ENCODE assay signal across 9 mouse cellular contexts in genomic region chr13:91697011-91697410, GRCm38 (mm10). TPM values are rescaled to one million over a fixed set of nuclear protein-coding genes. Genes with fewer than 3 reads are reported as not detected.
DNase-seq lines count a peak whose midpoint lies in the region; ATAC-seq and TF ChIP-seq lines count a peak whose summit lies in the region.
"Had no signal": no experiment of that assay in that cellular context is flagged by ENCODE, and none has a peak within 500 bp of the region (broad histone marks: within the 10 kb centered on the region; RNA-seq: fewer than 3 reads in every experiment).

No protein-coding gene starts in this region.

- no peak for ATAC-seq in heart, embryonic 12.5 days (ENCODE audit: insufficient number of reproducible peaks, low FRiP score)
- no peak for ATAC-seq in Patski
- ATAC-seq in erythroblast, adult 5-6 weeks (replicated peaks; ENCODE audit: low FRiP score, poor library complexity, severe bottlenecking), result 0 out of 2 replicates have a peak, but pooled peaks have one; percentile 52
- ATAC-seq in kidney, postnatal 0 days (replicated peaks; ENCODE audit: low FRiP score, low read depth), result no peak
- no peak for ATAC-seq in midbrain, postnatal 0 days (ENCODE audit: low FRiP score)

- peaks cover 14% of the 10 kb centered on the region; the same call in 1 of the 2 replicates for H3K36me3 ChIP-seq in heart, embryonic 12.5 days
- peaks cover 6% of the 10 kb centered on the region; the same call in 1 of the 2 replicates for H3K36me3 ChIP-seq in kidney, postnatal 0 days (ENCODE audit: insufficient read depth, low read length)
- no peaks in the 10 kb centered on the region for H3K36me3 ChIP-seq in midbrain, postnatal 0 days (ENCODE audit: insufficient read depth, low read length)

- no peaks in the 10 kb centered on the region for H3K27me3 ChIP-seq in heart, embryonic 12.5 days (replicated peaks)
- H3K27me3 ChIP-seq in Patski, result no peaks in the 10 kb centered on the region
- H3K27me3 ChIP-seq in kidney, postnatal 0 days (ENCODE audit: insufficient read depth, low read length), result no peaks in the 10 kb centered on the region
- H3K27me3 ChIP-seq in midbrain, postnatal 0 days (ENCODE audit: insufficient read depth, low read length), result no peaks in the 10 kb centered on the region
- H3K27me3 ChIP-seq: limb, embryonic 13.5 days had no signal

- H3K4me1 ChIP-seq in heart, embryonic 12.5 days (replicated peaks), result peaks cover 24% of the 10 kb centered on the region
- H3K4me1 ChIP-seq in kidney, postnatal 0 days (replicated peaks; ENCODE audit: insufficient read depth, low read length), result no peaks in the 10 kb centered on the region
- no peaks in the 10 kb centered on the region for H3K4me1 ChIP-seq in midbrain, postnatal 0 days (ENCODE audit: insufficient read depth, low read length)
- H3K4me1 ChIP-seq: limb, embryonic 13.5 days had no signal

- H3K4me3 ChIP-seq in heart, embryonic 12.5 days, result no peak overlapping the region
- H3K4me3 ChIP-seq in kidney, postnatal 0 days (replicated peaks; ENCODE audit: low read depth, low read length), result no peak overlapping the region
- H3K4me3 ChIP-seq in midbrain, postnatal 0 days (ENCODE audit: low read depth, low read length), result no peak overlapping the region
- H3K4me3 ChIP-seq: limb, embryonic 13.5 days had no signal

- POLR2A ChIA-PET in Patski (lab: Charles Lee), result no interaction called here

- DNase-seq in heart, adult 11 months, result peak; percentile 84
- DNase-seq in 416B (ENCODE audit: low read depth), result peak; percentile 76
- peak; percentile 10 for DNase-seq in Patski (ENCODE audit: low read depth, low spot score)
- DNase-seq in kidney, postnatal 0 days (ENCODE audit: low spot score), result peak; percentile 78
- peak; percentile 84 for DNase-seq in midbrain, postnatal 0 days (ENCODE audit: low spot score)
- no peak for DNase-seq in adrenal gland, postnatal 25 days

- TF ChIP-seq CTCF in Patski (IDR thresholded peaks at IDR 0.05), result peak; percentile 74
- peak; percentile 76 for TF ChIP-seq CTCF in kidney, postnatal 0 days (IDR thresholded peaks at IDR 0.05; ENCODE audit: low read depth)
- TF ChIP-seq CTCF in midbrain, postnatal 0 days (IDR thresholded peaks at IDR 0.05), result peak; percentile 84

- no peaks in the 10 kb centered on the region for H3K9me3 ChIP-seq in heart, embryonic 12.5 days (replicated peaks)
- H3K9me3 ChIP-seq in kidney, postnatal 0 days (replicated peaks; ENCODE audit: low read length), result no peaks in the 10 kb centered on the region
- H3K9me3 ChIP-seq in midbrain, postnatal 0 days (ENCODE audit: low read length), result no peaks in the 10 kb centered on the region
- H3K9me3 ChIP-seq: limb, embryonic 13.5 days had no signal

- no peak overlapping the region for H3K4me2 ChIP-seq in heart, embryonic 12.5 days
- H3K4me2 ChIP-seq in kidney, postnatal 0 days (ENCODE audit: low read length), result no peak overlapping the region
- no peak overlapping the region for H3K4me2 ChIP-seq in midbrain, postnatal 0 days (ENCODE audit: low read depth, low read length, poor library complexity, severe bottlenecking)
- H3K4me2 ChIP-seq: limb, embryonic 13.5 days had no signal

- WGBS in heart, embryonic 12.5 days, result 48% methylated on average over 3 of the region's 3 CpGs
- 40% methylated on average over 3 of the region's 3 CpGs for WGBS in kidney, postnatal 0 days
- 32% methylated on average over 3 of the region's 3 CpGs for WGBS in midbrain, postnatal 0 days

- CTCF ChIA-PET in Patski (lab: Charles Lee), result interaction anchor here (0.8 to 2.9 kb wide), 6 partner anchors 10 to 771 kb away, joined by 3 to 14 read pairs (median 6); no protein-coding TSS in a partner anchor

- H3K27ac ChIP-seq in heart, embryonic 12.5 days (ENCODE audit: poor library complexity, severe bottlenecking), result no peak overlapping the region
- no peak overlapping the region for H3K27ac ChIP-seq in kidney, postnatal 0 days
- H3K27ac ChIP-seq in midbrain, postnatal 0 days (ENCODE audit: low read depth, low read length), result 0 out of 2 replicates have a peak overlapping the region, but pooled peaks have one; percentile 1
- H3K27ac ChIP-seq: limb, embryonic 13.5 days had no signal

- H3K9ac ChIP-seq in heart, embryonic 12.5 days, result no peak overlapping the region
- no peak overlapping the region for H3K9ac ChIP-seq in kidney, postnatal 0 days (ENCODE audit: low read depth, low read length)
- no peak overlapping the region for H3K9ac ChIP-seq in midbrain, postnatal 0 days (replicated peaks; ENCODE audit: low read length, poor library complexity, severe bottlenecking)
- H3K9ac ChIP-seq: limb, embryonic 13.5 days had no signal

- in situ Hi-C loops in Patski (cut with MboI; ENCODE audit: low pct_unique_long_range_greater_than_20kb), result no loop called here

RNA-seq across cellular contexts. Expression of gene Acot12, which starts 44.3 kb away (rescaled TPM):
- not detected in 2 replicates for polyA plus RNA-seq in heart, embryonic 12.5 days (2016; fragmentation: Nextera tagmentation; extraction: Ambion mirVana)
- not detected for polyA plus RNA-seq in Patski (2021)
- total RNA-seq in erythroblast, adult 5-6 weeks (2015; ENCODE audit: low replicate concordance), result not detected in 2 replicates
- not detected in 2 replicates for total RNA-seq in erythroblast, adult 5-6 weeks (2017; ENCODE audit: low replicate concordance)
- 0.48 and 0.54 TPM in 2 replicates for polyA plus RNA-seq in kidney, postnatal 0 days (2015; fragmentation: Nextera tagmentation; extraction: Ambion mirVana)
- total RNA-seq in midbrain, postnatal 0 days (2014; rRNA removed), result 0.44 and 0.47 TPM in 2 replicates
- 0.21 and 0.35 TPM in 2 replicates for polyA plus RNA-seq in midbrain, postnatal 0 days (2015; fragmentation: Nextera tagmentation; extraction: Ambion mirVana)
- total RNA-seq in adrenal gland, postnatal 25 days (2021), result 0.64 and 1.4 TPM in 2 replicates
- polyA plus RNA-seq: limb, embryonic 13.5 days had no signal
